Mouse (Mus musculus) stomach, embryonic 15.5 days (tissue): ENCODE measurements around the gene Gjb4. TPM values are rescaled to one million over a fixed set of nuclear protein-coding genes. Genes with fewer than 3 reads are reported as not detected.
A peak's percentile ranks its signal among the peaks of the same experiment; 100 is the strongest.

Experiments
- ATAC-seq: fragments of 200-750 bp; cut with Nextera tagmentation; 2 replicates; pipeline ENCODE4 v1.8.0; 2017; ENCODE audit warnings: low read depth, moderate number of reproducible peaks, moderate TSS enrichment; ENCODE audit not compliant: insufficient read depth, low FRiP score
- H3K27ac ChIP-seq: fragments of 300-500 bp; sonication (generic); 2 replicates; pipeline ENCODE4 v1.5.1; 2015; ENCODE audit warnings: mild to moderate bottlenecking, inconsistent platforms
- H3K27me3 ChIP-seq: fragments of 300-500 bp; sonication (generic); replicated peaks from 2 replicates; pipeline ENCODE4 v1.6.1; 2015; ENCODE audit warnings: inconsistent platforms
- H3K36me3 ChIP-seq: fragments of 300-500 bp; sonication (generic); 2 replicates; pipeline ENCODE4 v1.6.1; 2015; ENCODE audit warnings: inconsistent platforms
- H3K4me1 ChIP-seq: fragments of 300-500 bp; sonication (generic); 2 replicates; pipeline ENCODE4 v1.6.1; 2015; ENCODE audit warnings: inconsistent platforms
- H3K4me2 ChIP-seq: fragments of 300-500 bp; sonication (generic); 2 replicates; pipeline ENCODE4 v1.6.1; 2015; ENCODE audit warnings: mild to moderate bottlenecking, inconsistent platforms
- H3K4me3 ChIP-seq: fragments of 300-500 bp; sonication (generic); replicated peaks from 2 replicates; pipeline ENCODE4 v1.5.1; 2015; ENCODE audit warnings: inconsistent platforms
- H3K9ac ChIP-seq: fragments of 300-500 bp; sonication (generic); 2 replicates; pipeline ENCODE4 v1.6.1; 2015; ENCODE audit warnings: inconsistent platforms
- H3K9me3 ChIP-seq: fragments of 300-500 bp; sonication (generic); 2 replicates; pipeline ENCODE4 v1.6.1; 2016; ENCODE audit warnings: inconsistent platforms
- WGBS: fragments of 180-500 bp; shearing (Covaris S2); methylation state at CpG from one replicate; pipeline ENCODE4 v1.1.7; 2015; 5-methylcytosine and 5-hydroxymethylcytosine counted together
- polyA plus RNA-seq: library from polyadenylated mRNA; unstranded; fragments of >200 nt; fragmentation: Nextera tagmentation; extraction: Ambion mirVana; gene quantifications from 2 replicates; pipeline ENCODE4 v1.2.1, GENCODE M21; 2015

Gjb4 gene
- polyA plus RNA-seq, 1 experiment from 2014 or later = 0.89 TPM

GRCm38 (mm10) chr4:127324296-127324695 lies 29.6 kb downstream of the Gjb4 start:
- H3K4me3 ChIP-seq = no peak overlapping the region
- no peak overlapping the region for H3K9ac ChIP-seq
- H3K4me2 ChIP-seq = no peak overlapping the region
- H3K36me3 ChIP-seq = no peaks in the 10 kb centered on the region
- H3K27me3 ChIP-seq = peaks cover 29% of the 10 kb centered on the region; the same call in 1 of the 2 replicates
- no peak overlapping the region for H3K27ac ChIP-seq
- ATAC-seq = no peak
- no peaks in the 10 kb centered on the region for H3K9me3 ChIP-seq
- no peaks in the 10 kb centered on the region for H3K4me1 ChIP-seq
- WGBS = 75% methylated on average over 10 of the region's 10 CpGs

- Histone ChIP-seq H3K9me3 (no peaks in the 10 kb centered on the region), H3K4me2 (no peak overlapping the region), H3K27ac (no peak overlapping the region), H3K9ac (no peak overlapping the region), H3K27me3 (peaks cover 27% of the 10 kb centered on the region; the same call in 1 of the 2 replicates), H3K4me3 (no peak overlapping the region), H3K4me1 (no peaks in the 10 kb centered on the region), H3K36me3 (no peaks in the 10 kb centered on the region)
- WGBS = 74% methylated on average over 3 of the region's 3 CpGs
- ATAC-seq = no peak
Observed at GRCm38 (mm10) chr4:127323651-127324050, 30.2 kb downstream of the Gjb4 start.

DNA sequence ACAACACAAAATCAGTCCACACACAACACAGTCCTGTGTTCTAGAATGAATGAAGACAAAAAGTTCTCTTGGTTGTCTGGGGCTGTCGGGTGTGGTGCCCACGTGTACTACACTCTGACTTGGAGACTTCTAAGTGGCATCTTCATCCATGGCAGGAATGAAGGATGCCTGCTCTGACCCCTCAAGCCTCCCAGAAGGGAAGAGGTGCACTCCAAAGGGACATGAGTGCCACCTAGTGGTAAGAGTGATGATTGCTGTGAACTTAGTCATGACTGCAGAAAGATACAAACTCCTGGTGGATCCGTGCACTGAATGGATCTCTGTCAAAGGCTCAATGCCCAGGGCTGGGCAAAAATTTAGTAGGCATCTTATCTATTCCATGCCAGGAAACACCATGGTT lies 34.3 kb downstream of the Gjb4 start:
- H3K36me3 ChIP-seq = no peaks in the 10 kb centered on the region
- H3K4me1 ChIP-seq = no peaks in the 10 kb centered on the region
- H3K27me3 ChIP-seq = peaks cover 2% of the 10 kb centered on the region; the same call in 1 of the 2 replicates
- H3K27ac ChIP-seq = no peak overlapping the region
- H3K9me3 ChIP-seq = no peaks in the 10 kb centered on the region
- no peak overlapping the region for H3K9ac ChIP-seq
- ATAC-seq = no peak
- no peak overlapping the region for H3K4me3 ChIP-seq
- WGBS = 3% methylated on average over 3 of the region's 3 CpGs
- H3K4me2 ChIP-seq = no peak overlapping the region

- Histone ChIP-seq H3K4me3 (no peak overlapping the region), H3K36me3 (no peaks in the 10 kb centered on the region), H3K4me1 (no peaks in the 10 kb centered on the region), H3K27ac (no peak overlapping the region), H3K4me2 (no peak overlapping the region), H3K9me3 (no peaks in the 10 kb centered on the region), H3K27me3 (peaks cover 22% of the 10 kb centered on the region), H3K9ac (no peak overlapping the region)
- WGBS = 58% methylated on average over 4 of the region's 4 CpGs
- no peak for ATAC-seq
Observed at GRCm38 (mm10) chr4:127317143-127317542, 36.7 kb downstream of the Gjb4 start.

- Histone ChIP-seq H3K27ac (no peak overlapping the region), H3K27me3 (peaks cover 28% of the 10 kb centered on the region), H3K9me3 (no peaks in the 10 kb centered on the region), H3K36me3 (no peaks in the 10 kb centered on the region), H3K4me2 (no peak overlapping the region), H3K4me3 (no peak overlapping the region), H3K4me1 (no peaks in the 10 kb centered on the region), H3K9ac (no peak overlapping the region)
- ATAC-seq = no peak
- 80% methylated on average over 8 of the region's 8 CpGs for WGBS
Observed at GRCm38 (mm10) chr4:127315753-127316152, 38.1 kb downstream of the Gjb4 start.

DNA sequence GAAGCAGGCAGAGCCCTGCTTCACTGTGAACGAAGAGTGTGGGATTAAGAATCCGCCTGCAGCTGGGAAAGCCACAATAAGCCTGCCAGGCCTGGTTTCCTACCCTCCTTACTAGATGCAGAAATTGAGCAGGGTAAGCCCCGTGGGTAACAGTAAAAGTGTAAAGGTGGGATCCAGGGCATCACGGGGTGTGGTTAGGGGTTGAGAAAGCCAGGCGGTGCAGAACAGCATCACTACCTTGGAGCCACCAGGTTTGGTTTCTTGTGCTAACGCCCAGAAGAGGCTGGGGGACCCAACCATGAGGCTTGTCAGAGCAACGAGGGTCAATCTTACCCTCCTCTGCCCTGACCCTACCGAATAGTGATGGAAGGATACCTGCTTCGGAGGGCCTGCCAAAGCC lies 39.3 kb downstream of the Gjb4 start:
- Histone ChIP-seq H3K9ac (no peak overlapping the region), H3K4me2 (no peak overlapping the region; the same call in 1 of the 2 replicates), H3K4me3 (no peak overlapping the region), H3K36me3 (no peaks in the 10 kb centered on the region), H3K4me1 (no peaks in the 10 kb centered on the region), H3K9me3 (no peaks in the 10 kb centered on the region), H3K27me3 (peaks cover 28% of the 10 kb centered on the region), H3K27ac (no peak overlapping the region)
- ATAC-seq = no peak
- WGBS = 52% methylated on average over 9 of the region's 9 CpGs

DNA sequence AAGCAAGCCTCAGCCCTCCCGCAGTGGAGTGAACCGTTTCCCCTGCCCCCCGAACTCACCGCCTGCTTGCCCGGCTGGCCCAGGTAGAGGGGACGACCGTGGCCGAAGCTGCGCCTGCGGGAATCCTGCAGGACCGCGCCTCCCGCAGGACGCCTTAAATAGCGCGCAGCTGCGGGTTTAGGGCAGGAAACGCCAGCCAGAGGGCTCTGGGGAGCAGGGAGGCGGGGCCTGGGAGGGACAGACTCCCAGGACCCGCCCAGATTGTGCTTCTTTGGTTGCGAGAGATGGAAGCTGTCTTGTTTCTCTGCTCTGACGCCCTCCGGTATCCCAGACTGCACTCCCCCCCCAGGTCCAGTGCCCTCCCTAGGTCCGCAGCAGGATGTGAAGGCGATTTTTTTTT lies 40.0 kb downstream of the Gjb4 start, which contains the start of gene Gja4:
Gja4 (minus strand) TSS at position 179 of the 400 bp plus-strand sequence.
- H3K36me3 ChIP-seq = no peaks in the 10 kb centered on the region
- H3K4me3 ChIP-seq = peak within 1 kb of the TSS; percentile 42
- H3K9me3 ChIP-seq = no peaks in the 10 kb centered on the region
- peak within 1 kb of the TSS; percentile 78 for H3K4me2 ChIP-seq
- no peaks in the 10 kb centered on the region for H3K4me1 ChIP-seq
- WGBS = 0% methylated on average over 25 of the region's 25 CpGs
- H3K9ac ChIP-seq = peak within 1 kb of the TSS; percentile 2; the same call in 1 of the 2 replicates
- H3K27me3 ChIP-seq = peaks cover 28% of the 10 kb centered on the region
- no peak within 1 kb of the TSS for H3K27ac ChIP-seq
- peak; percentile 72; the same call in 1 of the 2 replicates for ATAC-seq

GRCm38 (mm10) chr4:127312349-127312748 lies 41.5 kb downstream of the Gjb4 start:
- H3K9ac ChIP-seq = no peak overlapping the region
- peaks cover 28% of the 10 kb centered on the region for H3K27me3 ChIP-seq
- no peak overlapping the region for H3K4me3 ChIP-seq
- no peak overlapping the region for H3K4me2 ChIP-seq
- H3K27ac ChIP-seq = no peak overlapping the region
- H3K4me1 ChIP-seq = no peaks in the 10 kb centered on the region
- ATAC-seq = no peak
- H3K9me3 ChIP-seq = no peaks in the 10 kb centered on the region
- no peaks in the 10 kb centered on the region for H3K36me3 ChIP-seq
- WGBS = 60% methylated on average over 24 of the region's 24 CpGs

DNA sequence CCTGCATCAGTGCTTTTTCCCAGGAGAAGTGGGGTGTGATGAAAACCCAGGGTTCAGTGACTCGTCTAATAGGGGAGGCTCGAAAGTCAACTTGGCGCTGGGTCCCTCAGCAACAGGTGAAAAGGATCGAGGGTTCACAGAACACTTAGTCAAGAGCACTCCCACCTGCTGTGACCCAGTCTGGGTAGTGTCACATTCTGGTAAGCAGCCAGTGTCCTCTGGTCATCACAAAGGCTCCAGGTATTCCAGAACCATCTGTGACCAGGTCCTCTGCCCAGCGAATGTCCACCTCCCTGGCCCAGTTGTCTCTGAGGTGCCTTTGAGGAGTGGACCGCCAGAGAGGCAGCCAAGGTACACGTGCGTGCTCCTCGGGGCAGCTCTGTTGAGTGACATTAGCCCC lies 42.3 kb downstream of the Gjb4 start:
- H3K4me1 ChIP-seq = no peaks in the 10 kb centered on the region
- H3K9me3 ChIP-seq = no peaks in the 10 kb centered on the region
- 48% methylated on average over 9 of the region's 9 CpGs for WGBS
- no peak overlapping the region for H3K27ac ChIP-seq
- ATAC-seq = no peak
- H3K4me2 ChIP-seq = no peak overlapping the region
- H3K27me3 ChIP-seq = peaks cover 28% of the 10 kb centered on the region
- H3K4me3 ChIP-seq = no peak overlapping the region
- no peak overlapping the region for H3K9ac ChIP-seq
- H3K36me3 ChIP-seq = no peaks in the 10 kb centered on the region

DNA sequence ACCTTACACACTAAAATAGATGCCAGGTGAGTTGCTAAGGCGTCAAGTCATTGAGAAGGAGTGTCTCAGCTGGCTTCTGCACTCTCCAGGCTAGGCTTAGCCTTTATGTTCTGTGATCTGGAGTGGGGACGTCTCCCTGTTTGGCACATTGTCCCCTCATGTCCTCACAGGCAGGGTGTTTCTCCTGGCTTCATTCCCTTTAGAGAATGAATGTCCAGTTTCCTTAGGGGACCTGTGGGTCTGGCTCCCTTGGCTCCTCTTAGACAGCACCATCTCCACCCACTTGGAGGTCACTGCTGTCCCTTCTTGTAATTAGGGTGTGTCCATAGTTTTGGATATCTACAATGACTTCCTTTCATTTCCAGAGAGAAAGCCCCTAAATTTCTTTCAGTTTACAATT lies 47.0 kb downstream of the Gjb4 start:
- no peaks in the 10 kb centered on the region for H3K9me3 ChIP-seq
- H3K9ac ChIP-seq = no peak overlapping the region
- no peaks in the 10 kb centered on the region for H3K36me3 ChIP-seq
- no peaks in the 10 kb centered on the region for H3K4me1 ChIP-seq
- no peak overlapping the region for H3K27ac ChIP-seq
- no peak for ATAC-seq
- 68% methylated on average over 2 of the region's 2 CpGs for WGBS
- no peak overlapping the region for H3K4me2 ChIP-seq
- H3K4me3 ChIP-seq = no peak overlapping the region
- peaks cover 4% of the 10 kb centered on the region; the same call in 1 of the 2 replicates for H3K27me3 ChIP-seq

GRCm38 (mm10) chr4:127303796-127304195 lies 50.1 kb downstream of the Gjb4 start:
- Histone ChIP-seq H3K4me2 (no peak overlapping the region), H3K9ac (no peak overlapping the region), H3K9me3 (no peaks in the 10 kb centered on the region), H3K36me3 (no peaks in the 10 kb centered on the region), H3K27ac (no peak overlapping the region), H3K4me3 (no peak overlapping the region), H3K4me1 (no peaks in the 10 kb centered on the region), H3K27me3 (no peaks in the 10 kb centered on the region)
- 77% methylated on average over 3 of the region's 3 CpGs for WGBS
- no peak for ATAC-seq
